Mouse (Mus musculus): ENCODE measurements around the gene Frmpd1. TPM values are rescaled to one million over a fixed set of nuclear protein-coding genes. Genes with fewer than 3 reads are reported as not detected.

Gene Frmpd1
- polyA plus RNA-seq, 1 experiment = 4.5 TPM

DNA sequence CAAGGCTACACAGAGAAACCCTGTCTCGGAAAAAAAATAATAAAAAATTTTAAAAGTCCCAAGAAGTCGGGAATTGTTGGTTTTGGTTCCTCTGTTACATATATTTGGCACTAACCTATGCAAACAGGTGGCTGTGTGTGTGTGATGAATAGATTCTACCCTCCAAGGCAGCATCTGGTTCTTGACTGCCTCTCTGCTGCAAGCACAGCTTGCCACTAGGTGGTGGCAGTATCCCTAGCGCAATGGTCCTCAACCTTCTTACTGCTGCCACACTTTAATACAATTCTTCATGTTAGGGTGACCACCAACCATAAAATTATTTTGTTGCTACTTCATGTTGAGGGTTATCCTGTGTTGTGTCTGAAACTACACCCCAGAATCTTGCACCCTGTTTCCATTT, 101.6 kb downstream of the Frmpd1 start:
- Histone ChIP-seq H3K27me3 (ENCODE audit: control insufficient read depth, insufficient read depth, low read length, poor library complexity, severe bottlenecking) (no peaks in the 10 kb centered on the region), H3K9ac (ENCODE audit: low read depth, poor library complexity, severe bottlenecking) (no peak overlapping the region), H3K36me3 (ENCODE audit: control insufficient read depth, insufficient read depth, low read length, poor library complexity, severe bottlenecking) (no peaks in the 10 kb centered on the region)

DNA sequence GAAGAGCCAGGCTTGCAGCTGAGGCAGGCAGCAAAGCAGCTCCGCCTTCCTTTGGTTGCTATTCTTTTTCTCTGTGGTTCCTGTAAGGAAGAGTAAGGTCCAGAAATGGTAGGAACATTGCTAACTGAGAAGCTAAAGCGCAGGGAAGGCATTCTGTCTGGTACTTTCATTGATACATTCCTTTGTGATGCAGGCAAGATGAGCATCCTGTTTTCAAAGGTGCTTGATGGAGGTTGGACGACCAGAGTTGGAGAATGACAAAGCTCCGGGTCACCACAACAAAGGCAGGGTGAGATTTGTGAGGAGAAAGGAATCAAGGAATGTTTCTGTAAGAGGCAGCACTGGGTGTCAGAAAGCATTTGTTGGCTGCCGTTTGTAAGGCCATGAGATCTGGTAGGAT, 103.2 kb downstream of the Frmpd1 start:
- no peaks in the 10 kb centered on the region for H3K27me3 ChIP-seq (ENCODE audit: control insufficient read depth, insufficient read depth, low read length, poor library complexity, severe bottlenecking)
- no peaks in the 10 kb centered on the region for H3K36me3 ChIP-seq (ENCODE audit: control insufficient read depth, insufficient read depth, low read length, poor library complexity, severe bottlenecking)
- peaks cover 6% of the 10 kb centered on the region for H3K4me1 ChIP-seq (ENCODE audit: control insufficient read depth, insufficient read depth, low read length)
- H3K9ac ChIP-seq (ENCODE audit: low read depth, poor library complexity, severe bottlenecking) = no peak overlapping the region
- H3K9me3 ChIP-seq (replicated peaks; ENCODE audit: control insufficient read depth, insufficient read depth, low read length, poor library complexity, severe bottlenecking) = no peaks in the 10 kb centered on the region
- TF ChIP-seq EP300 (IDR thresholded peaks at IDR 0.05; ENCODE audit: insufficient read depth, low read depth, low read length) (0 out of 2 replicates have a peak, but pooled peaks have one; percentile 28), CTCF (IDR thresholded peaks at IDR 0.05; ENCODE audit: low read depth, low read length) (no peak)
- H3K27ac ChIP-seq (ENCODE audit: insufficient read depth, low read length) = no peak overlapping the region
- no peak overlapping the region for H3K4me3 ChIP-seq (ENCODE audit: low read depth, low read length)

More for the DNA sequence above, 101.6 kb downstream of the Frmpd1 start:
- peaks cover 6% of the 10 kb centered on the region for H3K4me1 ChIP-seq (ENCODE audit: control insufficient read depth, insufficient read depth, low read length)
- H3K4me3 ChIP-seq (ENCODE audit: low read depth, low read length) = no peak overlapping the region
- no peaks in the 10 kb centered on the region for H3K9me3 ChIP-seq (replicated peaks; ENCODE audit: control insufficient read depth, insufficient read depth, low read length, poor library complexity, severe bottlenecking)
- no peak overlapping the region for H3K27ac ChIP-seq (ENCODE audit: insufficient read depth, low read length)
- TF ChIP-seq CTCF (IDR thresholded peaks at IDR 0.05; ENCODE audit: low read depth, low read length) (peak; percentile 84), EP300 (IDR thresholded peaks at IDR 0.05; ENCODE audit: insufficient read depth, low read depth, low read length) (no peak), POLR2A (IDR thresholded peaks at IDR 0.05; ENCODE audit: insufficient read depth, low read length) (no peak)

DNA sequence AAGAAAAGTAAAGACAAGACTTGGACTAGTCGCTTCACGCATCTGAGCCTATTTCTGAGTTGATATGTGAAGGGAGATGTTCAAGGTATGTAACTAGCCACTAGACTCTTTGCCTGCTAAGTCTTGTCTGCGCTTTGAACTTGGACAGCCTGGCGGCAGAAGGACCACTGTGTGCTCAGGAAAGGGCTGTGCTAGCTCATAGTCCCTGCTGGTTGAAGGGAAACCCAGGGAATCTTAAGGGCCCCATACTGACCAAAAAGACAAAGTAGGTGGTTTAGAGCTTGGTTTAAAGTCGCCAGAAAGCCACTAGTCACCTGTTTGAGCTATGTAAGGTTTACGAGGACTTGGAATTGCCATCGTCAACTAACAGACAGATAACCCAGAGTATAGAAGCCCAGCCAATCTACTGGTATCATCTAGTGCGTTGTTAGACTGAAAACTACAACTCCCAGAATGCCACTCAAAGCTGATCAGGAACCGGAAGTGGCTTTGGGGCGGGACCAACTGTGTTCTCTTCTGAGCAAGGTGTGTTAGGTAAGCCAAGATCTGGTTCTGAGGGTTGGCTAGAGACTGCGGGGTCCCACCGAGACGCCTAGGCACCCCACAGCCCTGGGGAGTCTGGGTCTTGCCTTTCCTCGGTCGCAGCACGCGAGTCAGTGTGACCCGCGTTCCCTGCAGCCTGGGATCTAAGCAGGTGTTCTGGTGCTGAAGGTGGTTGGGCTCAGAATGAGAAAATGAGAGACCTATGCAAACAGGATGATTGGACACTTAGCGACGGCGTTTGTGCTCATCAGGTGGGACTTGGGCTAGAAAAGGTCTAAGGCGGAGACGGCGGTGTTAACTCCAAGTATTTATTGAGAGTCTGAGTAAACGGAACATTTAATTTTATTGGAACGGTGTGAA, 112.2 kb downstream of the Frmpd1 start, which contains the start of gene Trmt10b:
Gene Trmt10b, plus strand, starts transcription at position 466 of the 903 bp plus-strand sequence.
- Histone ChIP-seq H3K9me3 (replicated peaks; ENCODE audit: control insufficient read depth, insufficient read depth, low read length, poor library complexity, severe bottlenecking) (no peaks in the 10 kb centered on the region), H3K27me3 (ENCODE audit: control insufficient read depth, insufficient read depth, low read length, poor library complexity, severe bottlenecking) (no peaks in the 10 kb centered on the region), H3K9ac (ENCODE audit: low read depth, poor library complexity, severe bottlenecking) (peak within 1 kb of the TSS; percentile 70), H3K4me3 (ENCODE audit: low read depth, low read length) (peak within 1 kb of the TSS; percentile 88), H3K27ac (ENCODE audit: insufficient read depth, low read length) (no peak within 1 kb of the TSS), H3K36me3 (ENCODE audit: control insufficient read depth, insufficient read depth, low read length, poor library complexity, severe bottlenecking) (peaks cover 6% of the 10 kb centered on the region; the same call in 1 of the 2 replicates), H3K4me1 (ENCODE audit: control insufficient read depth, insufficient read depth, low read length) (no peaks in the 10 kb centered on the region)
- TF ChIP-seq CTCF (IDR thresholded peaks at IDR 0.05; ENCODE audit: low read depth, low read length) = no peak
- TF ChIP-seq POLR2A (IDR thresholded peaks at IDR 0.05; ENCODE audit: insufficient read depth, low read length) = peak; percentile 52

DNA sequence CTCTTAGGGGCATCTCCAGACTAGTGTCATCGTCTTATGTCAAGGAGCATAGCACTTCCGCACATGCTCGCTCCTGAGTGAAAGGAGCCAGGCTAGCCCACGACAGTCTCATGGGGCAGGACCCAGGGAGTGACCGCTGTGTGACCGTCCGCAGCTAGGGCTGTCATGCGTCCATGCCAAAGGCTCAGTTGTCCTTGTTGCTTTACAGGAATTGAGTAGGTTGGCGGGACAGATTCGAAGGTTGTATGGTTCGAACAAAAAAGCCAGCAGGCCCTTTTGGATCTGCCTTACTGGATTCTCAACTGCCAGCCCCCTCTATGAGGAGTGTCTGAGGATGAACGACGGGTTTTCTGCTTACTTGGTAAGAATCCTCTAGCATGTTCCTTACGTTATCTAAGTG, 120.9 kb downstream of the Frmpd1 start:
- H3K27me3 ChIP-seq (ENCODE audit: control insufficient read depth, insufficient read depth, low read length, poor library complexity, severe bottlenecking) = no peaks in the 10 kb centered on the region
- TF ChIP-seq POLR2A (IDR thresholded peaks at IDR 0.05; ENCODE audit: insufficient read depth, low read length) = no peak
- TF ChIP-seq CTCF (IDR thresholded peaks at IDR 0.05; ENCODE audit: low read depth, low read length) = no peak
- TF ChIP-seq EP300 (IDR thresholded peaks at IDR 0.05; ENCODE audit: insufficient read depth, low read depth, low read length) = no peak
- no peak overlapping the region for H3K9ac ChIP-seq (ENCODE audit: low read depth, poor library complexity, severe bottlenecking)
- H3K27ac ChIP-seq (ENCODE audit: insufficient read depth, low read length) = no peak overlapping the region
- H3K36me3 ChIP-seq (ENCODE audit: control insufficient read depth, insufficient read depth, low read length, poor library complexity, severe bottlenecking) = peaks cover 11% of the 10 kb centered on the region
- H3K4me1 ChIP-seq (ENCODE audit: control insufficient read depth, insufficient read depth, low read length) = no peaks in the 10 kb centered on the region
- no peak overlapping the region for H3K4me3 ChIP-seq (ENCODE audit: low read depth, low read length)
- H3K9me3 ChIP-seq (replicated peaks; ENCODE audit: control insufficient read depth, insufficient read depth, low read length, poor library complexity, severe bottlenecking) = no peaks in the 10 kb centered on the region

DNA sequence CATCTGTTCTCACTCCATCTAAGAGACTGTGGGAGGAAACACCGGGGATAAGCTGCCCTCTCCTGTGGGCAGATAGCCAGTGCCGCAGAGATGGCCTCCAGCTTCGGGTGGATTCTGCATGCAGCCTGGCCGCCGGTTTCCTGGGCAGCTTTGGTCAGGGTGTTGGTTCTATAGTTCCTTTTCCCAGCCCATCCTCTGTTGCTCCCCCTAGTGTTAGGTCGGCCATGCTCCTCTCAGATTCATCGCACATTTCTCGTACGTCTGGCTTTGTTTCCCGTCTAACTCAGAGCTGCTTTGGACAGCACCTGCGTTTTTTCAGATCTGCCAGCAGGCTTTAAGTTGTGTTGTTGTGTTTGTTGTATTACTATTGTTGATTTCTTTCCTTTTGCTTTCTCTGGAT, 123.4 kb downstream of the Frmpd1 start:
- H3K9ac ChIP-seq (ENCODE audit: low read depth, poor library complexity, severe bottlenecking) = no peak overlapping the region
- no peak overlapping the region for H3K27ac ChIP-seq (ENCODE audit: insufficient read depth, low read length)
- no peaks in the 10 kb centered on the region for H3K4me1 ChIP-seq (ENCODE audit: control insufficient read depth, insufficient read depth, low read length)
- no peaks in the 10 kb centered on the region for H3K27me3 ChIP-seq (ENCODE audit: control insufficient read depth, insufficient read depth, low read length, poor library complexity, severe bottlenecking)
- TF ChIP-seq EP300 (IDR thresholded peaks at IDR 0.05; ENCODE audit: insufficient read depth, low read depth, low read length) (no peak), CTCF (IDR thresholded peaks at IDR 0.05; ENCODE audit: low read depth, low read length) (peak; percentile 75)
- H3K36me3 ChIP-seq (ENCODE audit: control insufficient read depth, insufficient read depth, low read length, poor library complexity, severe bottlenecking) = 0 out of 2 replicates have a peak, but pooled peaks cover 3% of the 10 kb centered on the region
- no peak overlapping the region for H3K4me3 ChIP-seq (ENCODE audit: low read depth, low read length)
- no peaks in the 10 kb centered on the region for H3K9me3 ChIP-seq (replicated peaks; ENCODE audit: control insufficient read depth, insufficient read depth, low read length, poor library complexity, severe bottlenecking)

DNA sequence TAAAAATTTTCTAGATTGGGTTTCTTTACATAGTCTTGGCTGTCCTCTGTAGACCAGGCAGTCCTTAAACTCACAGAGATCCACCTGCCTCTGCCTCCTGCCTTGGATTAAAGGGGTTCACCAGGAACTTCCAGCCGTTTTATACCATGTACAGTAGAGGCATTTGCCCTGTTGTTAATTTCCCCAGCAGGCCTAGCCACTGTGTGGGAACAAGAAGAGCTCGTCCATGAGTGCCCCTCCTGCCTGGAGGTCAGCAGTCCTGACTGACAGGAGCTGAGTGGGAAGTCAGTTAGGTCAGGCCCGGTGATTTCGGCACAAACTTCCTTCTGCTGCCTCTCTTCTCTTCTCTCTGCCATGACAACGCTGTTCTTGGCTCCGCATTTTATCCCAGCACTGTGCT, 123.9 kb downstream of the Frmpd1 start:
- H3K4me3 ChIP-seq (ENCODE audit: low read depth, low read length) = no peak overlapping the region
- TF ChIP-seq EP300 (IDR thresholded peaks at IDR 0.05; ENCODE audit: insufficient read depth, low read depth, low read length) (no peak), POLR2A (IDR thresholded peaks at IDR 0.05; ENCODE audit: insufficient read depth, low read length) (no peak), CTCF (IDR thresholded peaks at IDR 0.05; ENCODE audit: low read depth, low read length) (no peak)
- H3K27me3 ChIP-seq (ENCODE audit: control insufficient read depth, insufficient read depth, low read length, poor library complexity, severe bottlenecking) = no peaks in the 10 kb centered on the region
- no peak overlapping the region for H3K27ac ChIP-seq (ENCODE audit: insufficient read depth, low read length)
- no peaks in the 10 kb centered on the region for H3K4me1 ChIP-seq (ENCODE audit: control insufficient read depth, insufficient read depth, low read length)
- H3K36me3 ChIP-seq (ENCODE audit: control insufficient read depth, insufficient read depth, low read length, poor library complexity, severe bottlenecking) = 0 out of 2 replicates have a peak, but pooled peaks cover 3% of the 10 kb centered on the region
- no peaks in the 10 kb centered on the region for H3K9me3 ChIP-seq (replicated peaks; ENCODE audit: control insufficient read depth, insufficient read depth, low read length, poor library complexity, severe bottlenecking)
- H3K9ac ChIP-seq (ENCODE audit: low read depth, poor library complexity, severe bottlenecking) = no peak overlapping the region

Data from ES-Bruce4 (cell line).